Comparison of ENCODE assay signal across 29 mouse cellular contexts in genomic region chr14:20958971-20959370, GRCm38 (mm10). TPM values are rescaled to one million over a fixed set of nuclear protein-coding genes. Genes with fewer than 3 reads are reported as not detected.
A peak's percentile ranks its signal among the peaks of the same experiment; 100 is the strongest.
DNase-seq lines count a peak whose midpoint lies in the region; ATAC-seq and TF ChIP-seq lines count a peak whose summit lies in the region.
"Had no signal": no experiment of that assay in that cellular context is flagged by ENCODE, and none has a peak within 500 bp of the region (broad histone marks: within the 10 kb centered on the region; RNA-seq: fewer than 3 reads in every experiment).

No protein-coding gene starts in this region.

- no peak overlapping the region for H3K4me2 ChIP-seq in lung, embryonic 15.5 days
- H3K4me2 ChIP-seq: embryonic facial prominence, embryonic 13.5 days; forebrain, embryonic 13.5 days; heart, embryonic 12.5 days; heart, embryonic 15.5 days; hindbrain, embryonic 13.5 days had no signal

- TF ChIP-seq CTCF in lung, adult 2 months (IDR thresholded peaks at IDR 0.05; ENCODE audit: insufficient read depth, low read length): no peak

- DNase-seq in lung, adult 2 months: no peak
- peak; percentile 12 for DNase-seq in lung, postnatal 10 days
- DNase-seq in lung, postnatal 25 days (ENCODE audit: low spot score): no peak
- peak; percentile 12 for DNase-seq in retina, embryonic 14.5 days (ENCODE audit: low spot score)
- DNase-seq in midbrain, embryonic 10.5 days (ENCODE audit: low spot score): no peak
- DNase-seq: adrenal gland, adult 2 months; adrenal gland, postnatal 14 days; cerebellum, adult 11-12 months; cerebellum, adult 8-10 months; cerebellum, postnatal 10 days; cerebellum, postnatal 36 days; embryo, embryonic 11 days; forebrain, postnatal 0 days; gastrocnemius, adult 2 months; gastrocnemius, postnatal 25 days; heart, adult 18-20 months; heart, postnatal 10 days; heart, postnatal 36 days had no signal

- peaks cover 8% of the 10 kb centered on the region; the same call in 1 of the 2 replicates for H3K4me1 ChIP-seq in lung, embryonic 15.5 days
- H3K4me1 ChIP-seq in lung, adult 2 months (ENCODE audit: control insufficient read depth, insufficient read depth, low read length): peaks cover 25% of the 10 kb centered on the region
- H3K4me1 ChIP-seq in midbrain, embryonic 10.5 days: no peaks in the 10 kb centered on the region
- H3K4me1 ChIP-seq: hindbrain, embryonic 10.5 days; hindbrain, embryonic 13.5 days had no signal

- H3K4me3 ChIP-seq in lung, embryonic 15.5 days: no peak overlapping the region
- H3K4me3 ChIP-seq in lung, adult 2 months (replicated peaks; ENCODE audit: extremely low read depth, low read depth, low read length): no peak overlapping the region
- no peak overlapping the region for H3K4me3 ChIP-seq in midbrain, embryonic 10.5 days
- H3K4me3 ChIP-seq: embryonic facial prominence, embryonic 10.5 days; embryonic facial prominence, embryonic 13.5 days; erythroblast, embryonic 14.5 days; forebrain, embryonic 13.5 days; gastrocnemius, adult 2 months; heart, embryonic 12.5 days; heart, embryonic 15.5 days; hindbrain, embryonic 10.5 days; hindbrain, embryonic 13.5 days had no signal

- no peaks in the 10 kb centered on the region for H3K9me3 ChIP-seq in lung, embryonic 15.5 days
- H3K9me3 ChIP-seq in midbrain, embryonic 10.5 days (replicated peaks): no peaks in the 10 kb centered on the region
- H3K9me3 ChIP-seq: embryonic facial prominence, embryonic 10.5 days; embryonic facial prominence, embryonic 13.5 days; forebrain, embryonic 13.5 days; heart, embryonic 12.5 days; heart, embryonic 15.5 days; hindbrain, embryonic 10.5 days; hindbrain, embryonic 13.5 days had no signal

- no peaks in the 10 kb centered on the region for H3K27me3 ChIP-seq in lung, embryonic 15.5 days
- H3K27me3 ChIP-seq in midbrain, embryonic 10.5 days (ENCODE audit: low read depth, poor library complexity, severe bottlenecking): no peaks in the 10 kb centered on the region
- H3K27me3 ChIP-seq: embryonic facial prominence, embryonic 13.5 days; forebrain, embryonic 13.5 days; heart, embryonic 12.5 days; heart, embryonic 15.5 days; hindbrain, embryonic 13.5 days had no signal

- no peak for ATAC-seq in lung, embryonic 15.5 days (ENCODE audit: borderline replicate concordance, extremely low read depth, low FRiP score, low TSS enrichment)
- ATAC-seq: CD4-positive, CD25-positive, alpha-beta regulatory T cell, adult 4 months; forebrain, embryonic 13.5 days; forebrain, postnatal 0 days; hindbrain, embryonic 16.5 days had no signal

- no peak for TF ChIP-seq POLR2A in lung, adult 2 months (IDR thresholded peaks at IDR 0.05; ENCODE audit: borderline replicate concordance, extremely low read depth, low read depth, low read length)

- no peak overlapping the region for H3K9ac ChIP-seq in lung, embryonic 15.5 days
- H3K9ac ChIP-seq: embryonic facial prominence, embryonic 13.5 days; forebrain, embryonic 13.5 days; forebrain, postnatal 0 days; heart, embryonic 12.5 days; heart, embryonic 15.5 days; hindbrain, embryonic 13.5 days had no signal

- WGBS in lung, embryonic 15.5 days: 39% methylated on average over 2 of the region's 2 CpGs
- WGBS in lung, adult 2 months: 30% methylated on average over 2 of the region's 2 CpGs
- WGBS in midbrain, embryonic 10.5 days: 73% methylated on average over 2 of the region's 2 CpGs

- H3K27ac ChIP-seq in lung, embryonic 15.5 days: peak overlapping the region; percentile 63; the same call in 1 of the 2 replicates
- H3K27ac ChIP-seq in midbrain, embryonic 10.5 days (replicated peaks): no peak overlapping the region
- H3K27ac ChIP-seq: embryonic facial prominence, embryonic 10.5 days; embryonic facial prominence, embryonic 13.5 days; forebrain, embryonic 13.5 days; gastrocnemius, adult 2 months; heart, embryonic 15.5 days; hindbrain, embryonic 10.5 days; hindbrain, embryonic 13.5 days had no signal

- no peaks in the 10 kb centered on the region for H3K36me3 ChIP-seq in lung, embryonic 15.5 days
- H3K36me3 ChIP-seq in midbrain, embryonic 10.5 days: no peaks in the 10 kb centered on the region
- H3K36me3 ChIP-seq: embryonic facial prominence, embryonic 13.5 days; heart, embryonic 15.5 days; hindbrain, embryonic 13.5 days had no signal

RNA-seq across cellular contexts. Expression of gene Vcl, which starts 29.8 kb away (rescaled TPM):
- 60.2 and 62.7 TPM in 2 replicates for polyA plus RNA-seq in lung, embryonic 15.5 days (2015; fragmentation: Nextera tagmentation; extraction: Ambion mirVana)
- polyA plus RNA-seq in lung, adult 2 months (2012; rRNA removed): 96.8 and 144 TPM in 2 replicates
- 29.6 and 30.1 TPM in 2 replicates for polyA plus RNA-seq in midbrain, embryonic 10.5 days (2016; fragmentation: Nextera tagmentation; extraction: Ambion mirVana)

Comparison
In these comparisons a context has a peak if more than half of its experiments do, and no peak if none do; other contexts are left out.
1. DNase-seq: peak in lung, postnatal 10 days (single experiment) and retina, embryonic 14.5 days (single experiment); none in lung, adult 2 months (single experiment), lung, postnatal 25 days (single experiment) and midbrain, embryonic 10.5 days (single experiment).